Mouse (Mus musculus) testis, postnatal 14 days (tissue): ENCODE data around the gene Olfr6.
"Not testable (repeated sequence)": the region's sequence is repeated elsewhere in the genome, so short reads cannot be mapped to it uniquely, and the experiment has no call there.

Experiments
- DNase-seq: peaks from one replicate; pipeline ENCODE4 v3.0.0; 2021; ENCODE audit warnings: low spot score

Olfr6 gene

GRCm38 (mm10) chr7:106963837-106964236 lies at the start of gene Olfr6:
Gene Olfr6 (minus strand): TSS chr7:106963937.
- no peak for DNase-seq

GRCm38 (mm10) chr7:107005972-107006371 lies 42.2 kb upstream of the Olfr6 start, which contains the start of gene Olfr2:
Gene Olfr2 (minus strand): TSS chr7:107006072.
- no peak for DNase-seq

- no peak for DNase-seq
Observed at GRCm38 (mm10) chr7:107004169-107004568, 40.4 kb upstream of the Olfr6 start.

- DNase-seq, result no peak
Observed at GRCm38 (mm10) chr7:107000798-107001197, 37.1 kb upstream of the Olfr6 start.

- DNase-seq, result no peak
Observed at GRCm38 (mm10) chr7:106985236-106985635, 21.5 kb upstream of the Olfr6 start.

GRCm38 (mm10) chr7:106975353-106975752 lies 11.6 kb upstream of the Olfr6 start, which contains the start of gene Olfr711:
Gene Olfr711 (minus strand): TSS chr7:106975453.
- DNase-seq, result no peak

- not testable (repeated sequence) for DNase-seq
Observed at GRCm38 (mm10) chr7:106967503-106967902, 3.8 kb upstream of the Olfr6 start.

GRCm38 (mm10) chr7:106948212-106948611 lies 15.5 kb downstream of the Olfr6 start, which contains the start of gene Olfr710:
Gene Olfr710 (minus strand): TSS chr7:106948312.
- no peak for DNase-seq

GRCm38 (mm10) chr7:106932119-106932518 lies 31.6 kb downstream of the Olfr6 start, which contains the start of gene Olfr709-ps1:
Gene Olfr709-ps1 (minus strand): TSS chr7:106932219.
- no peak for DNase-seq

- peak; percentile 6 for DNase-seq
Observed at GRCm38 (mm10) chr7:106920961-106921360, 42.8 kb downstream of the Olfr6 start.

GRCm38 (mm10) chr7:106907676-106908075 lies 56.1 kb downstream of the Olfr6 start, which contains the start of gene Olfr1532-ps1:
Gene Olfr1532-ps1 (plus strand): TSS chr7:106908001.
- DNase-seq, result no peak
